34 mouse cellular contexts compared by ENCODE assay signal in the genomic region with DNA sequence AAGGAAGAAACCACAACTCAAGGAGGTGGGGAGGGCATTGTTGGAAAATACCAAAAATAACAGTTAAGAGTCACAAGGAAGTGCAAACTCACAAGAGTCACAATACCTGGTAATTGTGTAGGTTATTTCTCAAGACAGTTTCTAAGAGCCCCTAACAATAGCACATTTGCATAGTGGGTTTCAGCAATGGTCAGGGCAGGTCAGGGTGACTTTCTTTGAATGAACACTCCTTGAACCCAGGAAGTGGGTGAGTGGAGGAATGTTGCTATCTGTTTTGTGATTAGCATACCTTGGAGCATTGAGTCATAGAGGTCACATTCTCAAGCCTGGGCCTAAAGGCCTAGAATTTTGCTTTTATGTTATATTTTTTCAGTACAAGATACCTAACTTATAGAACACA. TPM values are rescaled to one million over a fixed set of nuclear protein-coding genes. Genes with fewer than 3 reads are reported as not detected.
"Had no signal": no experiment of that assay in that cellular context is flagged by ENCODE, and none has a peak within 500 bp of the region (broad histone marks: within the 10 kb centered on the region; RNA-seq: fewer than 3 reads in every experiment).

No protein-coding gene starts in this region.

RNA-seq across cellular contexts. Expression of a gene that starts 14.4 kb away (rescaled TPM):
- total RNA-seq: heart, postnatal 10 days; heart, postnatal 14 days; heart, postnatal 25 days; heart, postnatal 36 days; heart, postnatal 4 days; hematopoietic stem cell, adult 5-6 weeks; hindbrain, postnatal 0 days; layer of hippocampus, adult 18-20 months; layer of hippocampus, adult 2 months; layer of hippocampus, adult 8-10 months; layer of hippocampus, postnatal 14 days; layer of hippocampus, postnatal 25 days; layer of hippocampus, postnatal 36 days; left cerebral cortex, adult 18-20 months; left cerebral cortex, adult 2 months; left cerebral cortex, adult 8-10 months had no signal
- polyA plus RNA-seq: heart, embryonic 13.5 days; heart, embryonic 14.5 days; heart, embryonic 15.5 days; heart, embryonic 16.5 days; heart, postnatal 0 days; hindbrain, embryonic 10.5 days; hindbrain, embryonic 11.5 days; hindbrain, embryonic 12.5 days; hindbrain, embryonic 13.5 days; hindbrain, embryonic 14.5 days; hindbrain, embryonic 16.5 days; hindbrain, postnatal 0 days; intestine, embryonic 14.5 days; intestine, embryonic 15.5 days; intestine, embryonic 16.5 days; intestine, postnatal 0 days; kidney, adult 2 months; kidney, embryonic 14.5 days; large intestine, adult 2 months had no signal
